Mouse (Mus musculus): ENCODE data around the gene Gm21958.

The Gm21958 gene

DNA sequence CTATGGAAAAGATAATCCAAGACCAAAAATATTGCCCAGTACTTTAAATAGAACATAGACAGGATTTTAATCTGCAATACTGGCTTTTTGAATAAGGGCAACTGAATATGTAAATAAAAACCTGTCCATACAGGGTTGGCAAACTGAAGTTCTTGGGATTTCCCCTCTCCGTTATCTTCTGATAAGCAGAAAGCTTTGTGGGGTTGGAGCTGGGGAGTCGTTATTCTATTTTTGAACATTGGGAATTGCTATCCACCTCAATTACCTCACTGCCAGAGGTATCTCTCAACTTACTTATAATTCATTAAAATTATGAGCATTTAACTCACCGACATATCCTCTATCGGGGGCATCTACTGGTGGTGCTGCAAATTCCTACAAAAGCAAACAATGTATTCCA, 18.2 kb upstream of the Gm21958 start:
- CTCF ChIA-PET, result no interaction called here
- POLR2A ChIA-PET, result interaction anchor here in 3 of 4 experiments (0.6 to 5.7 kb wide), 10 partner anchors 8 to 40 kb away, joined by 3 to 39 read pairs (median 5); partner anchors contain the start of genes Gm21958 (in 1 of the 3) and Supt20 (in 1 of the 3)

DNA sequence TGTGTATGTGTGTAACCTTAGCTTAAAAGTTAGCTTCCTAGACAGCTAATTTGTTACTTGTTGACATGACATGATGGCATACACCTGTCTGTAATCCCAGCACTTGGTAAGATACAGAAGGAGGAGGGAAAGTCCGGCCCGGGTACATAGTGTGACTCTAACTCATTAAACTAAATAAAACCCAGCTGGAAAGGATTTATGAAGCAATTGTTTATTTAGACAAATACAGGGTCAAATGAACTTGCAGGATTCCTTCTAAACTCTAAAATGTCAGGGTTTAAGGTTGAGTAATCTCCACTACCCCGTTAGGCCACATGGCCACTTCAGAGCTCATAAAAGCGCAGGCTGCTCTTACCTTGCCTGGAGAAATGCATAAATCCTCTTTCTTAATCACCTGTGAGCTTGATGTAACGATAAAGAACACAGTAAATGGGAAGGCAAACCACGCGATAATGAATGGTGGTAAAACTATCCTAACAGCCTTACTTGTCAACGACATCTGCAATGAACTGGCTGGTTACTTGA, 17.5 kb upstream of the Gm21958 start:
- CTCF ChIA-PET, result interaction anchor here in 2 of 4 experiments (1.2 to 1.6 kb wide), 2 partner anchors 14 kb away, joined by 4 to 5 read pairs; no protein-coding TSS in a partner anchor

DNA sequence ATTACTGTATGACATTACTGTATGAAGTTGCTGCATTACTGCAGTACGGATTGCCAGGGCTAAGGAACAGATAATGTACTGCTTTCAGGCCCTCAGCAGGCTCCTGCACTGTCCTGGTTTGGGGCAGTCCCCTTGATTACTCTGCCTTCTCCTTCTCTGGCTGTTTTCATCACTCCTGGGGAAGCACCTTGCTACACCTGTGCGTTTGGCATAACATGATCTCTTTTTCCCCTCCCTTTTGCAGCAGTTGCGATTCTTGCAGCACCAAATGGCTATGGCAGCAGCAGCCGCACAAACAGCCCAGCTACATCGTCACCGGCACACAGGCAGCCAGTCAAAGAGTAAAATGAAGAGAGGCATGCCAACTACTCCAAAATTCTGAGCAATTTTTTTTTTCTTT, 13.9 kb upstream of the Gm21958 start:
- ChIA-PET POLR2A (interaction anchor here in 3 of 4 experiments (0.7 to 2.7 kb wide), 8 partner anchors 11 to 58 kb away, joined by 3 to 8 read pairs (median 5); partner anchors contain the start of gene Supt20 (in 1 of the 3)), CTCF (no interaction called here)

More for the DNA sequence above, 17.5 kb upstream of the Gm21958 start:
- POLR2A ChIA-PET, result interaction anchor here in 3 of 4 experiments (0.6 to 5.7 kb wide), 11 partner anchors 9 to 39 kb away, joined by 3 to 39 read pairs (median 6); partner anchors contain the start of genes Gm21958 (in 1 of the 3) and Supt20 (in 1 of the 3)

DNA sequence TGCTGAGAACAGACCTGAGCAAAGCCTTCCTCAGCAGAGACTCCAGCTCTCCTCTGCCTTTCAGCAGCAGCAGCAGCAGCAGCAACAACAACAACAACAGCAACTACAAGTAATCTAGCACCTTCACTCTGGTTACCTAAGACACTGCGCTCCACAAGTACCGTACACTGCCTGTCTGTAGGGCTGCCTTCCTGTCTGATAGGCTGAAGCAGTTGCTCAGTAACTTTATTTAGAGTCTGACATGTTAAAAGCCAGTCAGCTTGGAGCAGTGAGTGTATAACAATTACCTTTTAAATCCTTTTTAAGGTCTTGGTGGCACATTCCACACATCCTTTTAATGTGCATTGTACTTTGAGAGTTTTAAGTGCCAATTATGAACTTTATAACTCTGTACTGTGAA, 13.4 kb upstream of the Gm21958 start:
- POLR2A ChIA-PET, result interaction anchor here in 3 of 4 experiments (0.6 to 2.7 kb wide), 11 partner anchors 8 to 35 kb away, joined by 3 to 8 read pairs (median 4); partner anchors contain the start of genes Alg5 (in 1 of the 3), Exosc8 (in 1 of the 3) and Supt20 (in 1 of the 3)

DNA sequence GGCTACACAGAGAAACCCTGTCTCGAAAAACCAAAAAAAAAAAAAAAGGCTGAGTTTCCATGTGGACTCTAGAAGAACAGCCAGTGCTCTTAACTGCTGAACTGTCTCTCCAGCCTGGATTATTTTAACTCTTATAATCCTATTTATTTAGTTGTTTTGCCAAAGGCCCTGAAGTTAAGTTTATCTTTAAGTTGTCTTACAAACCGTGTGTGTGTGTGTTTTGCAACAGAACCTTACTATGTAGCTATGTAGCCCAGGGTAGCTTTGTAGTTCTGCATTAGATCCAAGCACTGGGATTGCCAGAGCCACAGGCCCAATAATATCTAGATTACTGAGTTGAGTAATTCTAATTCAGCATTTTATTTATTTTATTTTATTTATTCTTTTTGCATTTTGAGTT, 11.2 kb upstream of the Gm21958 start:
- CTCF ChIA-PET, result no interaction called here
- POLR2A ChIA-PET, result interaction anchor here in 3 of 4 experiments (0.9 to 2.7 kb wide), 6 partner anchors 9 to 32 kb away, joined by 3 to 19 read pairs (median 4); partner anchors contain the start of genes Alg5 (in 2 of the 3), Exosc8 (in 2 of the 3) and Supt20 (in 1 of the 3)

More for the DNA sequence above, 13.4 kb upstream of the Gm21958 start:
- CTCF ChIA-PET, result interaction anchor here in 2 of 4 experiments (0.7 to 1.5 kb wide), 2 partner anchors 8 to 22 kb away, joined by 3 to 5 read pairs; partner anchors contain the start of gene Alg5 (in 1 of the 2)

DNA sequence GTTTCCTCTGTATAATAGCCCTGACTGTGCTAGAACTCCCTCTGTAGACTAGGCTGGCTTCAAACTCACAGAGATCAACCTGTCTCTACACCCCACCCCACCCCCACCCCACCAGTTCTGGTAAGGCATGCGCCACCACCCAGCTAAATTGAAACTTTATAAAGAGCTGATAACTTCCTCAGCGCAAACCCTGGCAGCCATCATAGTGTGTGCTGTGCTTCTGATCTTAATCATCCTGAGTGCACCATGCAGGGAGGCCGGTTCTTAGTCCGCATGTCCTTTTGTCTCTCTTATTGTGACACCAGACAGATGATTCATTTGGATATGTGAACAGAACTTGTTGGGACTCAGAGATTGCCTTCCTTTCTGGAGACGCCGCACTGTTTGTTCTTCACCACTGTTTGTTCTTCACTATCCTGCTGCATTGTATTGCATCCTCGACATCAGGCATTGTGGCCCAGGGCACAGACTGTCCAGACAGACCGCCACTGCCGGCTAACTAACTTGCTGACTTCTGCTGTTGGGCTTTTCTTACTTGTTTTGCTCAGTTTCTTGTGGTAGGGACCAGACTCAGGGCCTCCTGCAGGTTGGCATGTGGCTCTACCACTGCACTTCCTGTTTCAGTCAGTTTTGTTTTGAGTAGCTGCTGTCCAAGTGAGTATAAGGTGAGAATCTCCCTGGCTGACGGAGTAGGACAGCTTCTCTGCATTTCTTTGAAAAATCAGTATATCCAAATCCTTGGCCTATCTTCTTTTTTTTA, 9.8 kb upstream of the Gm21958 start:
- CTCF ChIA-PET, result interaction anchor here in 2 of 4 experiments (0.5 to 1.2 kb wide), 3 partner anchors 12 to 22 kb away, joined by 3 to 4 read pairs (median 4); partner anchors contain the start of gene Alg5 (in 1 of the 2)

DNA sequence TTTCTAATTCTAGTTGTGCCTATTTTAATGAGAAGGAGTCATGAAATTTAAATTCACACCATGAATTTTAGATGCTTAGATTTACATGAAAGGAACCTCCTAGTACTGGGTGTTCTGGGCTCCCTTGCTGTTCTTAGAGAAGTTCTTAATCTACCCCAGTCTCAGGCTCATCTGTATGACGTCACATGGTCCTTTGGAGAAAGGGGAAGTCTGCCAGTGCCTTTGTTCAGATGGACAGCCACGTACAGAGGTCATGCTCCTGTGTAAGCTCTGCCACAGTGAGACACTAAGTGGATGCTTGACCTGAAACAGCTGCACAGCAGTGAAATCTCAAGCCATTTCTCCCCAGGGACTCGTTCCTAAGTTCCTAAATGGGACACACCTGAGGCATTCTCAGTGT, 4.8 kb upstream of the Gm21958 start:
- ChIA-PET POLR2A (interaction anchor here in 1 of 4 experiments (1.4 kb wide), 1 partner anchor 26 kb away, joined by 3 read pairs; the partner anchor contains the start of gene Supt20), CTCF (no interaction called here)

More for the DNA sequence above, 9.8 kb upstream of the Gm21958 start:
- POLR2A ChIA-PET, result interaction anchor here in 2 of 4 experiments (1.0 to 2.5 kb wide), 5 partner anchors 9 to 41 kb away, joined by 3 to 14 read pairs (median 8); partner anchors contain the start of genes Alg5 (in 1 of the 2), Exosc8 (in 1 of the 2) and Supt20 (in 1 of the 2)

DNA sequence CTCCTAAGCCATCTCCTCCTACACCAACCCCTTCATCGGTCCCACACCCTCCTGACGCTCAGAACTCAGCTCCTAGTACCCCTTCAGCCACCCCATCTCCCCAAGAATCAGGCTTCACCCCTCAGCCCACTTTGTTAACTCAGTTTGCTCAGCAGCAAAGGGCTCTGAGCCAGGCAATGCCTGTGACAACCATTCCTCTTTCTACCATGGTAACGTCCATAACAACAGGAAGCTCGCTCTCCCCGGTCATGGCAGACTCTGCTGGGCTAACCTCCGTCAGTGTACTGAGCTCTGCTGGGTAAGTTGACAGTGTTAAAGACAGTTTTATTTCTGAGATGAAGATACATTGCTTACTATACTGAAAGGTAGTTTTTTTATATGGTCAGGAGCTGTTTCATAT, 3.2 kb upstream of the Gm21958 start:
- POLR2A ChIA-PET, result interaction anchor here in 2 of 4 experiments (0.7 to 2.2 kb wide), 9 partner anchors 10 to 28 kb away, joined by 3 to 7 read pairs (median 3); partner anchors contain the start of gene Supt20 (in 2 of the 2)
- CTCF ChIA-PET, result interaction anchor here in 2 of 4 experiments (0.8 to 1.2 kb wide), 3 partner anchors 18 to 28 kb away, joined by 3 to 4 read pairs (median 3); partner anchors contain the start of genes Alg5 (in 2 of the 2) and Exosc8 (in 1 of the 2)

DNA sequence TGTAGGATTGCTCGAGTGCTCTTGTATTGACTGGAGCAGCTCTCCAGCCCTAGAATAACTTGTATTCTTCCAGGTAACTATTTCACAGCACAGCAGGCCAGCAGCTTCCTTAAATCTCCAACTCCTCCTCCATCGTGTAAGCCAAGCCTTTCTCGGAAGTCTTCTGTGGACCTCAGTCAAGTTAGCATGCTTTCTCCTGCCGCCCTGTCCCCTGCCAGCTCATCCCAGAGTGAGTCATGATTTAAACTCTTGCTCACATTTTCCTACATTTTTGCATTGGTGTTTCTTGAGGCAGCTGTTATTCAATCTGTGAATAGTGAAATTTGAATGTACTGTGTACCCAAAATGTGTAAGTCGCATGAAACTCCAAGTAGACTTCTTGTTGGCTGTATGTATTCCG, 1.3 kb upstream of the Gm21958 start:
- ChIA-PET POLR2A (interaction anchor here in 2 of 4 experiments (0.9 to 2.2 kb wide), 5 partner anchors 9 to 18 kb away, joined by 3 to 7 read pairs (median 5); no protein-coding TSS in a partner anchor), CTCF (interaction anchor here in 2 of 4 experiments (0.5 to 0.6 kb wide), 2 partner anchors 77 to 615 kb away, joined by 3 read pairs; no protein-coding TSS in a partner anchor)

DNA sequence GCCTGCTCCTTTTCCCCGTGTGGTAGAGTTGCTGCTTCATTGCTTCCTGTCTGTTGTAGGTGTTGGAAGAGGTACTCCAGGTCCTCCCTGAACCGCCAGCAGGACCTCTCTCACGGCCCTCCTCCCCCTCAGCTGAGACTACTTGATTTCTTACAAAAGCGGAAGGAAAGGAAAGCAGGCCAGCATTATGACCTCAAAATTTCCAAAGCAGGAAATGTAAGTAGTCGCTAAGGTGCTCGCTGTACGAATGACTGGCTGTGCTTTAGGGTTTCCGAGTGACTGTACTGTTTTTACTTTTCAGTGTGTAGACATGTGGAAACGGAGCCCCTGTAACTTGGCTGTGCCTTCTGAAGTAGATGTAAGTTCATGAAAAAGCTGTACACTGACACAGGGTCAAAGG, 5.2 kb downstream of the Gm21958 start:
- POLR2A ChIA-PET, result no interaction called here
- CTCF ChIA-PET, result interaction anchor here in 1 of 4 experiments (0.8 kb wide), 1 partner anchor 37 kb away, joined by 3 read pairs; no protein-coding TSS in a partner anchor

DNA sequence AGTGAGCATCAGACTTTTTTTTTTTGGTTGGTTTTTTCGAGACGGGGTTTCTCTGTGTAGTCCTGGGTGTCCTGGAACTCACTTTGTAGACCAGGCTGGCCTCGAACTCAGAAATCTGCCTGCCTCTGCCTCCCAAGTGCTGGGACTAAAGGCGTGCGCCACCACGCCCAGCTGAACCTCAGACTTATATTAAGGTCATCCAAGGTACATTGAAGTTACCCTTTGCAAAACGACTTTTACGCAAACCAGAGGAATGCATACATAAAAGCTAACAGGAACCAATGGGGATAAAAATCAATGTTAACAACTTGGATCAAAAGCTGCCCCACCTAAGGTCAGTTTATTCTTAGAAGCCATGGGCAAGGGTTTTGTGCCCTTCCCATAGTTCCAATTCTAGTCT, 10.0 kb downstream of the Gm21958 start:
- CTCF ChIA-PET, result interaction anchor here in 1 of 4 experiments (1.4 kb wide), 1 partner anchor 18 kb away, joined by 4 read pairs; no protein-coding TSS in a partner anchor
- POLR2A ChIA-PET, result interaction anchor here in 3 of 4 experiments (0.8 to 2.5 kb wide), 10 partner anchors 11 to 31 kb away, joined by 3 to 12 read pairs (median 6); partner anchors contain the start of genes Supt20 (in 3 of the 3), Alg5 (in 1 of the 3) and Exosc8 (in 1 of the 3)

DNA sequence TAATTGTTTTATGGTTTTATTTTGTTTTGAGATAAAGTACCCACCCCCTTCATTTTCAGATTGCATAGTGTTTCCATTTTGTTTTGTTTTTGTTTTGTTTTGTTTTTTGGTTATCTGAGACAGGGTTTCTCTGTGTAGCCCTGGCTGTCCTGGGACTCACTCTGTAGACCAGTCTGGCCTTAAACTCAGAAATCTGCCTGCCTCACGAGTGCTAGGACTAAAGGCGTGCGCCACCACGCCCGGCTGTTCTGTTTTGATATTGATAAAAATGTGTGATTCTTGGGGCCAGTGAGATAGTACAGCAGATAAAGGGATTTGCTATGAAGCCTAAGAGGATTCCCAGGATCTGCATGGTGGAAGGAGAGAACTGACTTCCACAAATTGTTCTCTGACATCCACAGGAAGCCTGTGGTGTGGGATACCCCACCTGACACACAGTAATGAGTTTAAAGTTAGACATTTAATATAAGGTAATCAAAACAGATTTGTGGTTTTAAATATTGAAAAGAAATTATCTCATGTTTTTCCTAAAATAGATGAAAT, 14.3 kb downstream of the Gm21958 start:
- POLR2A ChIA-PET, result interaction anchor here in 1 of 4 experiments (0.7 to 1.1 kb wide), 2 partner anchors 14 to 21 kb away, joined by 3 read pairs; no protein-coding TSS in a partner anchor
- CTCF ChIA-PET, result no interaction called here

DNA sequence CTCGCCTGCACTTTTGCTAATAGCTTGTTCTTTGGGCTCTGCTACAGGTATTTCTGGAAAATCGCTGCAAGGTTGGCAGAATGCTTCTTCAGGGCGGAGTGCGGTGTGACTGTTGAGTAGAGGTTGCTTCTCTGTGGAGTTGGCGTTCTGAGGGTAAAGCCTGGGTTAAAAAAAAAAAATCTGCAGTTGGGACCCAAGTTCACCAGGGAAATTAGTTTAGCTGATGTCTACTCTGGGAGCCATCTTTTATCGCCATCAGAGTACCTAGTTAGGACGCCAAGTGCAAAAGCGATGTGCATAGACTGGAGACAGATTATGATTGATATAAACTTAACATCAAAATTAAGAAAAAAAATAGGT, 21.1 kb downstream of the Gm21958 start:
- POLR2A ChIA-PET, result interaction anchor here in 3 of 4 experiments (0.6 to 1.8 kb wide), 55 partner anchors 9 to 489 kb away, joined by 3 to 13 read pairs (median 4); partner anchors contain the start of genes Alg5 (in 3 of the 3), Exosc8 (in 3 of the 3), Sohlh2 (in 1 of the 3) and Spg20 (in 1 of the 3)
- CTCF ChIA-PET, result interaction anchor here in 3 of 4 experiments (0.6 to 1.8 kb wide), 13 partner anchors 10 to 1839 kb away, joined by 3 to 12 read pairs (median 4); partner anchors contain the start of genes Alg5 (in 2 of the 3) and Exosc8 (in 2 of the 3)

DNA sequence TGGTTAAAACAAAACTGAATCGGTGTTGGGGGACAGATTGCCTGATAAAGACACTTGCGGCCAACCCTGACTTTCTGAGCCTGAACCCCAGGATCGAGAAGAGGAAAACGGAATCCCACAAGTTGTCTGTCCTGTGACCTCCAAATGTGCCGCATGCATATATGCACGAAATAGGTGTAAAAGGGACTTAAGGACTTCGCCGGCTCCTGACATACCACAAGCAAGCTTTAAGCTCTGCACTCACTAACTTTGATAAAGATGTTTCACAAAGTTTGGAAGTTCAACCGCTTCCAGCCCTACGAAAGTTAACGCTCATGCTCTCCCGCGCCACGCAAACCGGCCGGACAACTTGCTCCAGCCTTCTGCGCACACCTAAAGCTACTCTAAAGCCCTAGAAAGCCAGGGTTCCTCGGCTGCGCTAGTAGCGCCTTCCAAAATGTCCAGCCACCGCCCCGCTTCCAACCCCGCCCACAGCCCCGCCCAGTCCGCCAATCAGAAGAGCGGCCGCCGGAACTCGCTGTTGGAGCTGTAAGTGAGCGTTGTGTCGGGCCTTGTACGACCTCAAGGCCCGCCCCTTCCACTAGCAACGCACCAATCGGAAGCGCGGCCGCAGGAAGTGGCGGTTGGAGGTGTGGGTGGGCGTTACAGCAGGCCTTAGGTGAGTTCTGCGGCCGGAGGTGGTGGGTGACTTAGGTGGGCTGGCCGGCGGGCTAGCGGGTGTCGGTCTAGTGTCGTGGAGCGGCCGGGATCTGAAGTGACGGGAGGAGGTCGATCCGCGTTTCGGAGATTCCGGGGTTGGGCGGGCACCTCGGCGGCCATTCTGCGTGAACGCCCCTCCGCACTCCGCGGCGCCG, 21.7 kb downstream of the Gm21958 start, which contains the start of gene Supt20:
Gene Supt20, plus strand, starts transcription at position 606 of the 854 bp plus-strand sequence.
- ChIA-PET POLR2A (interaction anchor here in 3 of 4 experiments (0.6 to 1.8 kb wide), 55 partner anchors 9 to 489 kb away, joined by 3 to 13 read pairs (median 4); partner anchors contain the start of genes Alg5 (in 3 of the 3), Exosc8 (in 3 of the 3), Sohlh2 (in 1 of the 3) and Spg20 (in 1 of the 3)), CTCF (interaction anchor here in 3 of 4 experiments (0.6 to 1.8 kb wide), 13 partner anchors 10 to 1839 kb away, joined by 3 to 12 read pairs (median 4); partner anchors contain the start of genes Alg5 (in 2 of the 3) and Exosc8 (in 2 of the 3))

DNA sequence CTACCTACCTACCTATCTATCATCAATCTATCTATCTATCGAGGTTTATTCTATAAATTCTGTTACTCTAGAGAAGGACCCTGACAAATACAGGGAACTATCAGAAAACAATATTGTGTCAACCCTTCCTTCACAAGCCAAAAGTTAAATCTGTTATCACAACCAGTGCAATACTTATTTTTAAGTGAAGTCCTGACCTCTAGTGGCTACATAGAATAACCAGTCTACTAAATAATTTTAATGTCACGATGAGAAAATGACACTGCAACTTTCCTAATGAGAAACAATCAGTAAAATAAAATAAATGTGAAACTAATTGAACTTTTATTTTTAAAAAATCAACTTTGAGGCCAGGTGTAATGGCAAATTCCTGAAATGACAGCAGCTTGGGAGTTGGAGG, 25.1 kb downstream of the Gm21958 start:
- POLR2A ChIA-PET, result no interaction called here

DNA sequence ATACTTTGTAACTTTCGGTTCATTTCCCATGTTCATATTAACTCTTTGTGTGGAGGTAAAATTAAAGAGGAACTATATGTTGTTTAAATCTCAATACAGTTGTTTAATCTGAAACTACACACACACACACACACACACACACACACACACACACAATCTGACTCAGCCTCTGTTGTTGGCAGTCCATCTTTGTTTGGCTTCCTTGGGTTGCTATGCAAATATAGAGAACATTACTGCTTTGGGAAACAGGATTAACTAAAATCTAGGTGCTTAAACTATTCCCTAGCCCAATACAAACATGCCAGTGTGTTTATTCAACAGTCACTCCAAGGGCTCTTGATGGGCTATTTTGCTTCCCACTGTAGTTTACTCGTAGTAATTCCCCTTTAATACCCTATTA, 26.9 kb downstream of the Gm21958 start:
- POLR2A ChIA-PET, result no interaction called here
- CTCF ChIA-PET, result no interaction called here

More for the DNA sequence above, 25.1 kb downstream of the Gm21958 start:
- CTCF ChIA-PET, result no interaction called here

DNA sequence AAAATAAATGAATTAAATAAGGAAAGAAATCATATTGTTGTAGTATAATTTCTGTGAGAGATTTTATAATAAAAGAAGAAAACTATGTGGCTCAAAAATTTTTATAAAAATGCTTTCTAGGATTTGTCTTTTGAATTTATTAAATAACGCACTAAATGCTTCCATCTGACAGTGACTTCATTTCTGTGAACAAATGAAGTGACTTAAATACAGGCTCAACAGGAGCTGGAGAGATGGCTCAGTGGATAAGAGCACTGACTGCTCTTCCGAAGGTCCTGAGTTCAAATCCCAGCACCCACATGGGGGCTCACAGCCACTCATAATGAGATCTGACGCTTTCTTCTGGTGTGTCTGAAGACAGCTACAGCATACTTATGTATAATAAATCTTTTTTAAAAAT, 29.0 kb downstream of the Gm21958 start:
- CTCF ChIA-PET, result no interaction called here
- POLR2A ChIA-PET, result no interaction called here

Data from embryonic stem cell, embryonic (primary cell).